Mouse (Mus musculus) heart, adult 2 months (tissue): ENCODE measurements at regions not wholly inside any gene's neighbourhood (a gene's known extent, or its start where the extent isn't known, plus 50 kb on each side); places are given as distances from the start of the nearest gene placed in this dataset.

Experiments used
- CTCF ChIP-seq: fragments of 200-600 bp; IDR thresholded peaks from 2 replicates; pipeline ENCODE4 v1.8.1; 2022; ENCODE audit warnings: antibody characterized with exemption, mild to moderate bottlenecking, moderate library complexity
- EP300 ChIP-seq: fragments of 200-500 bp; IDR thresholded peaks from 2 replicates; pipeline ENCODE4 v1.6.1; 2011; ENCODE audit warnings: low read depth, low read length, control low read depth; ENCODE audit not compliant: insufficient read depth

GRCm38 (mm10) chr1:77811573-77811972 lies 296.7 kb upstream of the Epha4 start:
- TF ChIP-seq CTCF: no peak
- TF ChIP-seq EP300: no peak
